Mouse (Mus musculus): ENCODE measurements around the gene Ccdc6. TPM values are rescaled to one million over a fixed set of nuclear protein-coding genes. Genes with fewer than 3 reads are reported as not detected.

Gene Ccdc6
- polyA plus RNA-seq, 1 experiment from 2014 or later = 20.8 TPM

DNA sequence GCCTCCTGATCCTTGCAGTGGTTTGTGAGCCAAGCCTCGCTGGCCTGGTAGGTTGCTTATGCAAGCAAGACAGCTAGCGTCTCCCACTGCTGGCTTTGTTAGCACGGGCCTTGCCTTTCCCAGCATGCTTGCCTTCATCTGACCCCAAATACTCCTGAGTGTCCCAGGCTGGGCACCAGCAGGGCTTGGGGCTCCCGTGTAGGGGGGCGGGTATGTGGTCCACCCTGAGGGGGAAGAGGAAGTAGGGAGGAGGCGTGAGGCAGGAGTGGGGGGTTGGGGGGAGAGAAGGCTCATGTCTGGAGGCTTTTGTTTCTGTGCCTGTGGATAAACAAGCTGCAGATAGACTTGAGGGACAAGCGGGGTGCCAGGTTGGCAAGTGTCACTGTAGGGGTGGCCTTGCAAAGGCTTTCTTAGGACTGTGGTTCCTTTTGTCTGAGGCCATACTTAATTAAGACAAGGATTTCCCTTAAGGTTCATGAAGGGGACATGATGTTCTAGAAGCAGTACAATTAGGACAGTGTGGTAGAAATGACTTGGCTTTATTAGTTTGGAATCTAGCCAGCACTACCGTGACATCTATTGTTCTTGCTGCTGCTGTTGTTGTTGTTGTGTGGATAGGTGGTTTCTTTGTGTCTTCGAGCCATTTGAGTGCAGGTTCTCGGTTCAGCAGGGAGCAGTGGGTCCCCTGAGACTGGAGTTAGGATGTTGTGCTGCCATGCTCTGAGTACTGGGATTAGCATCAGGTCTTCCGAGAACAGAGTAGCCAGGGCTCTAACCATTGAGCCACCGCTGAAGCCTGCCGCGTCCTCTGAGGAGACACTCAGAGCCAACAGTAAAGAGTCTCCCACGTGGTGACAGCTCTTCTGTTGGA lies 86.5 kb downstream of the Ccdc6 start:
- no peak for DNase-seq (ENCODE audit: low spot score)

DNA sequence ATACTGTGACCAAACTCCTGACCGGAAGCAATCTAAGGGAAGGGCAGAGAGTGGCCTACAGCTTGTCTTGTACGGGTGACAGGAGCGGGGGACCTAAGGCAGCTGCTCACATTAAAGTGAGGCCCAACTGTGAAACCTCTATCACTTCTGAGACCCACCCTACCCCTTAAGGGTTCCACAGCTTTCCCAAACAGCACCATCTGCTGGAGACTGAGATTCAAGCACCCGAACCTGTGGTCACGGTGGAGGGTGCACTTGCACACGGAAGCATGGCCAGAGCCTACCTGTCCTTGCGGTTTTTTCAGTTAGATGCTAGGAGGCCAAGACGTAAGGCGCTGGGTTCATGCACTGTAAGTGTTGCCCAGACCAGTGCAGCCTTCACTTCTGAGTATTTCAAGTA lies 89.2 kb downstream of the Ccdc6 start:
- H3K27me3 ChIP-seq (ENCODE audit: control insufficient read depth, insufficient read depth, low read length) = no peaks in the 10 kb centered on the region
- H3K9ac ChIP-seq (replicated peaks; ENCODE audit: low read length) = no peak overlapping the region
- no peaks in the 10 kb centered on the region for H3K9me3 ChIP-seq (replicated peaks; ENCODE audit: control insufficient read depth, low read length)
- ATAC-seq (replicated peaks; ENCODE audit: insufficient number of reproducible peaks, low FRiP score, low TSS enrichment, low read depth) = 0 out of 2 replicates have a peak, but pooled peaks have one; percentile 18
- 78% methylated on average over 9 of the region's 9 CpGs for WGBS
- peaks cover 7% of the 10 kb centered on the region for H3K36me3 ChIP-seq (replicated peaks; ENCODE audit: control insufficient read depth, insufficient read depth, low read depth, low read length)
- no peaks in the 10 kb centered on the region for H3K4me1 ChIP-seq (ENCODE audit: control insufficient read depth, insufficient read depth, low read length)
- DNase-seq (ENCODE audit: low spot score) = peak; percentile 45
- H3K4me2 ChIP-seq (ENCODE audit: low read depth, low read length) = no peak overlapping the region
- H3K27ac ChIP-seq (replicated peaks; ENCODE audit: low read depth, low read length) = no peak overlapping the region
- no peak overlapping the region for H3K4me3 ChIP-seq (ENCODE audit: low read depth, low read length)

More for the DNA sequence above, 86.5 kb downstream of the Ccdc6 start:
- Histone ChIP-seq H3K27me3 (ENCODE audit: control insufficient read depth, insufficient read depth, low read length) (no peaks in the 10 kb centered on the region), H3K36me3 (replicated peaks; ENCODE audit: control insufficient read depth, insufficient read depth, low read depth, low read length) (no peaks in the 10 kb centered on the region), H3K27ac (replicated peaks; ENCODE audit: low read depth, low read length) (no peak overlapping the region), H3K4me1 (ENCODE audit: control insufficient read depth, insufficient read depth, low read length) (no peaks in the 10 kb centered on the region), H3K4me3 (ENCODE audit: low read depth, low read length) (no peak overlapping the region), H3K9ac (replicated peaks; ENCODE audit: low read length) (no peak overlapping the region), H3K4me2 (ENCODE audit: low read depth, low read length) (no peak overlapping the region), H3K9me3 (replicated peaks; ENCODE audit: control insufficient read depth, low read length) (no peaks in the 10 kb centered on the region)
- no peak for ATAC-seq (replicated peaks; ENCODE audit: insufficient number of reproducible peaks, low FRiP score, low TSS enrichment, low read depth)
- 62% methylated on average over 15 of the region's 15 CpGs for WGBS

DNA sequence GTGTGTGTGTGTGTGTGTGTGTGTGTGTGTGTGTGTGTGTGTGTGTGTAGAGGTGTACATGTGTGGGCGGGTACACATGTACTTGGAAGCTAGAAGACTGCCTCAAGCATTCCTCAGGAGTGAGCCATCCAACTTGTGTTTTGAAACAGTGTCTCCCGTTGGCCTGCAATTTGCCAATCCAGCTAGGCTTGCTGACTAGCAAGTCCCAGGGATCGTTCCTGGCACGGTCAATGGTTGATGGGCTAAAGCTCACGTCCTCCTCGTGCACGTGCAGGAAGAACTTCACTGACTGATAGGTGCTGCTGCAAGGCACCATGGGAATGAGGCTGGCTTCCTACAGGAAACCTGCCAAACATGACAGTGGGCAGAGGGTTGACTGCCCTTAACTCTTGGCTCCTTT lies 89.7 kb downstream of the Ccdc6 start:
- no peak overlapping the region for H3K9ac ChIP-seq (replicated peaks; ENCODE audit: low read length)
- 94% methylated on average over 7 of the region's 7 CpGs for WGBS
- H3K4me1 ChIP-seq (ENCODE audit: control insufficient read depth, insufficient read depth, low read length) = no peaks in the 10 kb centered on the region
- peaks cover 7% of the 10 kb centered on the region for H3K36me3 ChIP-seq (replicated peaks; ENCODE audit: control insufficient read depth, insufficient read depth, low read depth, low read length)
- H3K4me2 ChIP-seq (ENCODE audit: low read depth, low read length) = no peak overlapping the region
- H3K4me3 ChIP-seq (ENCODE audit: low read depth, low read length) = no peak overlapping the region
- DNase-seq (ENCODE audit: low spot score) = no peak
- H3K27me3 ChIP-seq (ENCODE audit: control insufficient read depth, insufficient read depth, low read length) = no peaks in the 10 kb centered on the region
- no peak overlapping the region for H3K27ac ChIP-seq (replicated peaks; ENCODE audit: low read depth, low read length)
- ATAC-seq (replicated peaks; ENCODE audit: insufficient number of reproducible peaks, low FRiP score, low TSS enrichment, low read depth) = no peak
- H3K9me3 ChIP-seq (replicated peaks; ENCODE audit: control insufficient read depth, low read length) = no peaks in the 10 kb centered on the region

DNA sequence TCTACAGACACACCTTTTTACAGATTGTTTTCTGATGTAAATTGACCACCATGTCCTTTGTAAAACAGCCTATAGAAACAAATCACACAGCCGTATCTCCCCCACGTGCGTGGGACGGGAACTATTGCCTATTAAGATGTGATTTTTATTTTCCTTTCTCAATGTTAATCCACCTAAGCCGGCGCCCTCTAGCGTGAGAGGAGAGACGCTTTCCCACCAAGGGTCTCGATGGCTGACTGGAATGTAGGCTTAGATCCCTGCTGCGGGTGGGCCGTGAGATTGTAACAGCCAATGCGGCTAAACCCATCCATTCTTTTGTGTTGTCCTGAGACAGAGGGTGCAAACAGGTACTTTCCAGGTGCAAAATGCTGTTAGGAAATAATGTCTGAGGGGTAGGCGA lies 92.9 kb downstream of the Ccdc6 start:
- no peak overlapping the region for H3K9ac ChIP-seq (replicated peaks; ENCODE audit: low read length)
- no peak overlapping the region for H3K4me2 ChIP-seq (ENCODE audit: low read depth, low read length)
- peaks cover 7% of the 10 kb centered on the region for H3K36me3 ChIP-seq (replicated peaks; ENCODE audit: control insufficient read depth, insufficient read depth, low read depth, low read length)
- H3K27ac ChIP-seq (replicated peaks; ENCODE audit: low read depth, low read length) = no peak overlapping the region
- H3K4me1 ChIP-seq (ENCODE audit: control insufficient read depth, insufficient read depth, low read length) = no peaks in the 10 kb centered on the region
- no peak overlapping the region for H3K4me3 ChIP-seq (ENCODE audit: low read depth, low read length)
- H3K27me3 ChIP-seq (ENCODE audit: control insufficient read depth, insufficient read depth, low read length) = no peaks in the 10 kb centered on the region
- H3K9me3 ChIP-seq (replicated peaks; ENCODE audit: control insufficient read depth, low read length) = no peaks in the 10 kb centered on the region
- DNase-seq (ENCODE audit: low spot score) = no peak
- WGBS = 83% methylated on average over 13 of the region's 13 CpGs
- ATAC-seq (replicated peaks; ENCODE audit: insufficient number of reproducible peaks, low FRiP score, low TSS enrichment, low read depth) = no peak

DNA sequence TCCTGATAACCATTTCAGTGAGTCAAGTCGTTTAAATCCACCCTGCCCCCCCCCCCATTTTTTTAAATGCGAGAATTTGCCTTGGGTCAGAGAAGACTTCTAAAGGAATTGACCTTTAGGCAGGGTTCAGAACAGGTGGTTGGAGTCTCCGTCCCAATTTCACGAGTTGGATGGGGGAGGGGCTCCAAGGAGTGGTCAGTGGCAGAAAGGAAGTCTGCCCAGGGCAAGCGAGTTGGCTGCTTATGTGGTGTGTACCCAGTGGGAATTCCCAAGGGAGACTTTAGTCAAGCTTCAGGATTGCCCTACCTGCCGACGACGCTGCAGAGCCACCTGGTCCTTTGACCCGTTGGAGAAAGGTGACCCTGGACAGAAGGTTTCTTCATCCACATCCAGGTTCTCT lies 97.4 kb downstream of the Ccdc6 start:
- H3K36me3 ChIP-seq (replicated peaks; ENCODE audit: control insufficient read depth, insufficient read depth, low read depth, low read length) = peaks cover 2% of the 10 kb centered on the region; the same call in 1 of the 2 replicates
- WGBS = 52% methylated on average over 9 of the region's 9 CpGs
- H3K9me3 ChIP-seq (replicated peaks; ENCODE audit: control insufficient read depth, low read length) = no peaks in the 10 kb centered on the region
- no peak overlapping the region for H3K4me3 ChIP-seq (ENCODE audit: low read depth, low read length)
- H3K9ac ChIP-seq (replicated peaks; ENCODE audit: low read length) = no peak overlapping the region
- no peak overlapping the region for H3K4me2 ChIP-seq (ENCODE audit: low read depth, low read length)
- H3K27ac ChIP-seq (replicated peaks; ENCODE audit: low read depth, low read length) = no peak overlapping the region
- H3K27me3 ChIP-seq (ENCODE audit: control insufficient read depth, insufficient read depth, low read length) = no peaks in the 10 kb centered on the region
- DNase-seq (ENCODE audit: low spot score) (no peak), ATAC-seq (replicated peaks; ENCODE audit: insufficient number of reproducible peaks, low FRiP score, low TSS enrichment, low read depth) (no peak)
- H3K4me1 ChIP-seq (ENCODE audit: control insufficient read depth, insufficient read depth, low read length) = no peaks in the 10 kb centered on the region

DNA sequence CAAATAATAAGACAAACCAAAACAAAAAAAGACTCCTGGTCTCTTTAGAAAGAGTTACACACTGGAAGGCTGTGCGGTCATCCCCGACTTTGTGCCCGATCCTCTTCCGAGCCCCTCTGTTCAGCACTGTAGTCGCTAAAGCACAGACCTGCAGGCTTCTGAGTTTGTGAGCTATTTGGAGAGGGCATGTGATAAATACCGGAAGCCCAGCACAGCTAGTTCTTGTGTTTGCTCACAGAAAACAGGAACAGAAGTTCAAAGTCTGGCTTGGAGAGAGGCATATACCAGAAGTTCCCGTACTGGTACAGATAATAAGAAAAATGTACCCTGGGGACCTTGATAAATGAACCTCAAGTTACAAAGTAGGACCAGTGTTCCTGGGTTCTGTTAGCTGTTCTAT lies 98.4 kb downstream of the Ccdc6 start:
- no peaks in the 10 kb centered on the region for H3K9me3 ChIP-seq (replicated peaks; ENCODE audit: control insufficient read depth, low read length)
- H3K4me2 ChIP-seq (ENCODE audit: low read depth, low read length) = no peak overlapping the region
- 64% methylated on average over 7 of the region's 7 CpGs for WGBS
- H3K9ac ChIP-seq (replicated peaks; ENCODE audit: low read length) = no peak overlapping the region
- H3K27me3 ChIP-seq (ENCODE audit: control insufficient read depth, insufficient read depth, low read length) = no peaks in the 10 kb centered on the region
- DNase-seq (ENCODE audit: low spot score) (peak; percentile 53), ATAC-seq (replicated peaks; ENCODE audit: insufficient number of reproducible peaks, low FRiP score, low TSS enrichment, low read depth) (no peak)
- H3K4me1 ChIP-seq (ENCODE audit: control insufficient read depth, insufficient read depth, low read length) = no peaks in the 10 kb centered on the region
- H3K4me3 ChIP-seq (ENCODE audit: low read depth, low read length) = no peak overlapping the region
- no peaks in the 10 kb centered on the region for H3K36me3 ChIP-seq (replicated peaks; ENCODE audit: control insufficient read depth, insufficient read depth, low read depth, low read length)
- H3K27ac ChIP-seq (replicated peaks; ENCODE audit: low read depth, low read length) = no peak overlapping the region

DNA sequence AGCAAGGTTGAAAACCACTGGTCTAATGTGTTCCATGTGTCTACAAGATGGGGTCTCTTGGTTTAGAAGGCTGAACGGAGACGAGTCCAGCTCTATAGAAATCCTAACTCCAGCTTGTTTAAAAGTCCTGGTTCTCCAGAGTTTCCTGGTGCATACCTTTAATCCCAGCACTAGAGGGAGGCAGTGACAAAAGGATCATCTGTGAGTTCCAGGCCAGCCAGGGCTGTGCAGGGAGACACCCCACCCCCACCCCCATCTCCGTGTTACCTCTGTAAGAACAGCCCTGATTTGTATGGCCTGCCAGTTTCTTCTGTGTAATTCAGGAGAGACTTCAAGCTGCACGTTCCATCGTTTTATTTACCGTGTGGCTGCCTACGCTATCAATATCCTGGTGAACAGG lies 98.9 kb downstream of the Ccdc6 start:
- Histone ChIP-seq H3K4me3 (ENCODE audit: low read depth, low read length) (no peak overlapping the region), H3K27me3 (ENCODE audit: control insufficient read depth, insufficient read depth, low read length) (no peaks in the 10 kb centered on the region), H3K9me3 (replicated peaks; ENCODE audit: control insufficient read depth, low read length) (no peaks in the 10 kb centered on the region), H3K4me2 (ENCODE audit: low read depth, low read length) (no peak overlapping the region), H3K9ac (replicated peaks; ENCODE audit: low read length) (no peak overlapping the region), H3K36me3 (replicated peaks; ENCODE audit: control insufficient read depth, insufficient read depth, low read depth, low read length) (no peaks in the 10 kb centered on the region), H3K4me1 (ENCODE audit: control insufficient read depth, insufficient read depth, low read length) (no peaks in the 10 kb centered on the region), H3K27ac (replicated peaks; ENCODE audit: low read depth, low read length) (no peak overlapping the region)
- WGBS = 41% methylated on average over 7 of the region's 7 CpGs
- peak; percentile 63 for DNase-seq (ENCODE audit: low spot score)
- ATAC-seq (replicated peaks; ENCODE audit: insufficient number of reproducible peaks, low FRiP score, low TSS enrichment, low read depth) = 0 out of 2 replicates have a peak, but pooled peaks have one; percentile 64

DNA sequence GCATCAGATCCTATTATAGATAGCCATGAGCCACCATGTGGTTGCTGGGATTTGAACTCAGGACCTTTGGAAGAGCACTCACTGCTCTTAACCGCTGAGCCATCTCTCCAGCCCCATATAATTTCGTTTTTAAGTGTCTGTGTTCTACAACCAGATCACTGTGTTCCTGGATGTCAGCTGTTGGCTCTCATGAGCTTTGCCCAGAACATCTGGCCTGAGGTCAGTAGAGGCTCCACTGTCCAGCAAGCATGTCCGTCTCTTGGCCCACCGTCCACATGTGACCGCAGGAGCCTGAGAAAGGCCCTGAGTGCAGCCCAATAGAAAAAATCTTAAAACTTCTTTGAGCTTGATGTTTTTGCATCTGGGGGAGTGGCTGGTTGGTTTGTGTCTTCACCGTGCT lies 99.7 kb downstream of the Ccdc6 start:
- Histone ChIP-seq H3K36me3 (replicated peaks; ENCODE audit: control insufficient read depth, insufficient read depth, low read depth, low read length) (no peaks in the 10 kb centered on the region), H3K9me3 (replicated peaks; ENCODE audit: control insufficient read depth, low read length) (no peaks in the 10 kb centered on the region), H3K9ac (replicated peaks; ENCODE audit: low read length) (no peak overlapping the region), H3K4me3 (ENCODE audit: low read depth, low read length) (no peak overlapping the region), H3K4me2 (ENCODE audit: low read depth, low read length) (no peak overlapping the region), H3K27me3 (ENCODE audit: control insufficient read depth, insufficient read depth, low read length) (no peaks in the 10 kb centered on the region), H3K27ac (replicated peaks; ENCODE audit: low read depth, low read length) (no peak overlapping the region), H3K4me1 (ENCODE audit: control insufficient read depth, insufficient read depth, low read length) (no peaks in the 10 kb centered on the region)
- 88% methylated on average over 6 of the region's 6 CpGs for WGBS
- ATAC-seq (replicated peaks; ENCODE audit: insufficient number of reproducible peaks, low FRiP score, low TSS enrichment, low read depth) (no peak), DNase-seq (ENCODE audit: low spot score) (no peak)
